Comparison of ENCODE assay signal across 8 mouse cellular contexts in the genomic region with DNA sequence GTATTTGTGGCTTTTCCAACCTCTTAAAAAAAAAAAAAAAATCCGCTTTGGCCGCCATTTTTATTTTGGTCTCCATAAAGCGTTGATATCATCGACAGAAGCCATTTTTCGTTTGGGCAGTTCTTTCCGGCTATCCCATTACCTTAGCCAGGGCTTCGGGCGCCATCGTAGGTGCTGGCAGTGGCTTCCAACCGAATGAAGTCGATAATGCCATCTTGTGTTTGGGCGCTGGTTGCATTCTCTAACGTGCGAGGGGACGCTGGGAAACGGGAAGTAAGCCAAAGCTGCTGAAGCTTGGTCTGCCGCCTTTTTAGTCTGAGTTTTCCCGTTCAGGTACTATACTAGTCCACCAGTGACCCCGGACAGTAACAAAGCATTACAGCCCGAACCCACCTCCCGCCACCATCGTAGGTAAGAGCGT. TPM values are rescaled to one million over a fixed set of nuclear protein-coding genes. Genes with fewer than 3 reads are reported as not detected.
A peak's percentile ranks its signal among the peaks of the same experiment; 100 is the strongest.
DNase-seq lines count a peak whose midpoint lies in the region; ATAC-seq and TF ChIP-seq lines count a peak whose summit lies in the region.

No protein-coding gene starts in this region.

- peak; percentile 85 for DNase-seq in ES-E14 (ENCODE audit: low read depth, low spot score)
- peak; percentile 99 for DNase-seq in cerebellum, adult 11-12 months
- peak; percentile 93 for DNase-seq in heart, postnatal 25 days (ENCODE audit: low spot score)
- peak; percentile 96 to 99 for DNase-seq in layer of hippocampus, adult 18-20 months (ENCODE audit: low spot score in 2 of 2)
- DNase-seq in lung, adult 2 months, result peak; percentile 91
- peak; percentile 90 to 94 for DNase-seq in thymus, adult 18-20 months

- TF ChIP-seq POLR2A in lung, adult 2 months (IDR thresholded peaks at IDR 0.05; ENCODE audit: borderline replicate concordance, extremely low read depth, low read depth, low read length), result peak; percentile 74; the same call in 1 of the 2 replicates

- no peaks in the 10 kb centered on the region for H3K4me1 ChIP-seq in ES-E14 (ENCODE audit: control insufficient read depth in 2 of 2, insufficient read depth in 2 of 2, low read length in 2 of 2, poor library complexity in 1 of 2)
- H3K4me1 ChIP-seq in forebrain, embryonic 15.5 days, result peaks cover 19% of the 10 kb centered on the region
- 0 out of 2 replicates have a peak, but pooled peaks cover 3% of the 10 kb centered on the region for H3K4me1 ChIP-seq in lung, adult 2 months (ENCODE audit: control insufficient read depth, insufficient read depth, low read length)

- no peak for TF ChIP-seq CTCF in lung, adult 2 months (IDR thresholded peaks at IDR 0.05; ENCODE audit: insufficient read depth, low read length)

- no peaks in the 10 kb centered on the region for H3K27me3 ChIP-seq in forebrain, embryonic 15.5 days

- peak; percentile 85 for ATAC-seq in forebrain, embryonic 15.5 days (replicated peaks)
- peak; percentile 86 for ATAC-seq in neutrophil, adult 5-6 weeks (ENCODE audit: extremely low read depth, insufficient number of reproducible peaks, low FRiP score, poor library complexity, severe bottlenecking)

- intact Hi-C loops in heart, postnatal 25 days (cut with DNase I), result loop anchor here (5.0 kb wide), 1 partner anchor 225 kb away; a partner anchor contains a TSS

- no peak overlapping the region; the same call in 1 of the 2 replicates for H3K27ac ChIP-seq in ES-E14 (ENCODE audit: insufficient read depth, low read depth, low read length, poor library complexity, severe bottlenecking)
- H3K27ac ChIP-seq in forebrain, embryonic 15.5 days (replicated peaks), result peak overlapping the region; percentile 98

- no peaks in the 10 kb centered on the region for H3K36me3 ChIP-seq in ES-E14 (ENCODE audit: control insufficient read depth, insufficient read depth, low read length, poor library complexity, severe bottlenecking)
- no peaks in the 10 kb centered on the region for H3K36me3 ChIP-seq in forebrain, embryonic 15.5 days

- peak overlapping the region; percentile 96 for H3K9ac ChIP-seq in ES-E14 (ENCODE audit: insufficient read depth, low read depth, low read length, poor library complexity, severe bottlenecking)
- peak overlapping the region; percentile 84 for H3K9ac ChIP-seq in forebrain, embryonic 15.5 days (replicated peaks)

- in situ Hi-C loops in ES-E14 (cut with MboI; ENCODE audit: low sequenced_read_pairs in 2 of 2, unreplicated experiment in 2 of 2), result no loop called here

- WGBS in forebrain, embryonic 15.5 days, result under 1% methylated on average over 23 of the region's 23 CpGs
- WGBS in lung, adult 2 months, result under 1% methylated on average over 23 of the region's 23 CpGs

- no peaks in the 10 kb centered on the region for H3K9me3 ChIP-seq in ES-E14 (ENCODE audit: control insufficient read depth, insufficient read depth, low read depth, low read length)
- no peaks in the 10 kb centered on the region for H3K9me3 ChIP-seq in forebrain, embryonic 15.5 days

- H3K4me3 ChIP-seq in ES-E14 (ENCODE audit: insufficient read depth in 1 of 2, low read depth in 1 of 2, low read length in 2 of 2, poor library complexity in 1 of 2, severe bottlenecking in 1 of 2), result peak overlapping the region; percentile 80 to 99
- peak overlapping the region; percentile 88 for H3K4me3 ChIP-seq in forebrain, embryonic 15.5 days
- peak overlapping the region; percentile 95 for H3K4me3 ChIP-seq in lung, adult 2 months (replicated peaks; ENCODE audit: extremely low read depth, low read depth, low read length)

- H3K4me2 ChIP-seq in forebrain, embryonic 15.5 days (replicated peaks), result peak overlapping the region; percentile 51

TF ChIP-seq in ES-E14, 5 proteins besides CTCF, POLR2A, EP300 and RAD21:
- TF ChIP-seq ZC3H11A (IDR thresholded peaks at IDR 0.05; ENCODE audit: borderline replicate concordance, low read depth, low read length), result no peak
- no peak for TF ChIP-seq MAFK (IDR thresholded peaks at IDR 0.05; ENCODE audit: insufficient read depth, low read depth, low read length)
- TF ChIP-seq HCFC1 (IDR thresholded peaks at IDR 0.05; ENCODE audit: borderline replicate concordance, insufficient read depth, low read length), result peak; percentile 99
- no peak for TF ChIP-seq CHD2 (IDR thresholded peaks at IDR 0.05; ENCODE audit: low read depth, low read length)

RNA-seq across cellular contexts. Expression of a gene that starts 0.8 kb away (rescaled TPM):
- 2.7 and 14.3 TPM in 2 replicates for total RNA-seq in ES-E14 (2012; rRNA removed)
- polyA plus RNA-seq in forebrain, embryonic 15.5 days (2015; fragmentation: Nextera tagmentation; extraction: Ambion mirVana), result 23.8 and 25.2 TPM in 2 replicates
- total RNA-seq in heart, postnatal 25 days (2021), result 10 to 100 TPM; 24.9 to 32.9 TPM
- 10 to 100 TPM; 17.0 to 25.5 TPM for total RNA-seq in layer of hippocampus, adult 18-20 months (2021)
- polyA plus RNA-seq in lung, adult 2 months (2012; rRNA removed), result 2.6 and 5.3 TPM in 2 replicates
- total RNA-seq in neutrophil, adult 5-6 weeks (2017), result 2.7 and 8.2 TPM in 2 replicates

RNA-seq across cellular contexts. Expression of a gene that starts 0.8 kb away (rescaled TPM):
- 7.4 and 7.6 TPM in 2 replicates for total RNA-seq in ES-E14 (2012; rRNA removed)
- polyA plus RNA-seq in forebrain, embryonic 15.5 days (2015; fragmentation: Nextera tagmentation; extraction: Ambion mirVana), result 11.4 and 13.3 TPM in 2 replicates
- total RNA-seq in heart, postnatal 25 days (2021), result 10 to 100 TPM; 39.7 to 43.5 TPM
- 10 to 100 TPM; 17.0 to 25.1 TPM for total RNA-seq in layer of hippocampus, adult 18-20 months (2021)
- polyA plus RNA-seq in lung, adult 2 months (2012; rRNA removed), result 3.6 and 4.7 TPM in 2 replicates
- 6.8 and 16.3 TPM in 2 replicates for total RNA-seq in neutrophil, adult 5-6 weeks (2017)

RNA-seq across cellular contexts. Expression of a gene that starts 0.9 kb away (rescaled TPM):
- total RNA-seq in ES-E14 (2012; rRNA removed), result 7.5 and 8.1 TPM in 2 replicates
- 12.9 and 13.6 TPM in 2 replicates for polyA plus RNA-seq in forebrain, embryonic 15.5 days (2015; fragmentation: Nextera tagmentation; extraction: Ambion mirVana)
- 1 to 10 TPM; 1.9 to 2.5 TPM for total RNA-seq in heart, postnatal 25 days (2021)
- total RNA-seq in layer of hippocampus, adult 18-20 months (2021), result 1 to 10 TPM; 7.1 to 7.4 TPM
- 0.38 and 0.70 TPM in 2 replicates for polyA plus RNA-seq in lung, adult 2 months (2012; rRNA removed)
- total RNA-seq in neutrophil, adult 5-6 weeks (2017), result 5.7 and 6.5 TPM in 2 replicates

RNA-seq across cellular contexts. Expression of a gene that starts 6.5 kb away (rescaled TPM):
- total RNA-seq in ES-E14 (2012; rRNA removed), result not detected in 2 replicates
- 18.7 and 24.9 TPM in 2 replicates for polyA plus RNA-seq in forebrain, embryonic 15.5 days (2015; fragmentation: Nextera tagmentation; extraction: Ambion mirVana)
- total RNA-seq in heart, postnatal 25 days (2021), result 10 to 100 TPM; 27.9 to 50.0 TPM
- total RNA-seq in layer of hippocampus, adult 18-20 months (2021), result 10 to 100 TPM in 1 of 2 experiments, 1 to 10 TPM in 1; 6.8 to 26.4 TPM
- polyA plus RNA-seq in lung, adult 2 months (2012; rRNA removed), result not detected in 2 replicates
- total RNA-seq in neutrophil, adult 5-6 weeks (2017), result 10.8 and 13.9 TPM in 2 replicates
